Mouse (Mus musculus): ENCODE data around the gene Phlpp2. TPM values are rescaled to one million over a fixed set of nuclear protein-coding genes. Genes with fewer than 3 reads are reported as not detected.
A peak's percentile ranks its signal among the peaks of the same experiment; 100 is the strongest.

Gene Phlpp2
- polyA plus RNA-seq, 1 experiment from 2014 or later, result 1.5 TPM

GRCm38 (mm10) chr8:109982386-109983105, 114.2 kb downstream of the Phlpp2 start:
- Histone ChIP-seq H3K9ac (replicated peaks; ENCODE audit: low read depth) (no peak overlapping the region), H3K27me3 (replicated peaks; ENCODE audit: insufficient read depth, low read length) (no peaks in the 10 kb centered on the region), H3K27ac (ENCODE audit: low read length) (no peak overlapping the region), H3K4me2 (replicated peaks; ENCODE audit: low read depth, low read length) (no peak overlapping the region), H3K4me3 (ENCODE audit: low read depth, low read length) (no peak overlapping the region), H3K9me3 (ENCODE audit: low read length) (no peaks in the 10 kb centered on the region), H3K36me3 (ENCODE audit: insufficient read depth, low read length) (no peaks in the 10 kb centered on the region), H3K4me1 (ENCODE audit: insufficient read depth, low read depth, low read length) (no peaks in the 10 kb centered on the region)
- TF ChIP-seq CTCF (IDR thresholded peaks at IDR 0.05), result no peak
- no peak for TF ChIP-seq EP300 (IDR thresholded peaks at IDR 0.05)
- 73% methylated on average over 15 of the region's 15 CpGs for WGBS
- DNase-seq (ENCODE audit: low spot score) (no peak), ATAC-seq (no peak)

GRCm38 (mm10) chr8:109983944-109984343, 115.6 kb downstream of the Phlpp2 start:
- Histone ChIP-seq H3K9ac (replicated peaks; ENCODE audit: low read depth) (no peak overlapping the region), H3K4me1 (ENCODE audit: insufficient read depth, low read depth, low read length) (no peaks in the 10 kb centered on the region), H3K36me3 (ENCODE audit: insufficient read depth, low read length) (no peaks in the 10 kb centered on the region), H3K4me3 (ENCODE audit: low read depth, low read length) (no peak overlapping the region), H3K4me2 (replicated peaks; ENCODE audit: low read depth, low read length) (no peak overlapping the region), H3K27me3 (replicated peaks; ENCODE audit: insufficient read depth, low read length) (no peaks in the 10 kb centered on the region), H3K27ac (ENCODE audit: low read length) (no peak overlapping the region), H3K9me3 (ENCODE audit: low read length) (no peaks in the 10 kb centered on the region)
- no peak for TF ChIP-seq EP300 (IDR thresholded peaks at IDR 0.05)
- TF ChIP-seq CTCF (IDR thresholded peaks at IDR 0.05), result no peak
- 26% methylated on average over 5 of the region's 5 CpGs for WGBS
- no peak for DNase-seq (ENCODE audit: low spot score)
- ATAC-seq, result no peak

GRCm38 (mm10) chr8:109986384-109986783, 118.0 kb downstream of the Phlpp2 start:
- no peaks in the 10 kb centered on the region for H3K36me3 ChIP-seq (ENCODE audit: insufficient read depth, low read length)
- H3K4me2 ChIP-seq (replicated peaks; ENCODE audit: low read depth, low read length), result no peak overlapping the region
- H3K4me3 ChIP-seq (ENCODE audit: low read depth, low read length), result no peak overlapping the region
- no peaks in the 10 kb centered on the region for H3K4me1 ChIP-seq (ENCODE audit: insufficient read depth, low read depth, low read length)
- no peaks in the 10 kb centered on the region for H3K9me3 ChIP-seq (ENCODE audit: low read length)
- no peaks in the 10 kb centered on the region for H3K27me3 ChIP-seq (replicated peaks; ENCODE audit: insufficient read depth, low read length)
- no peak overlapping the region for H3K27ac ChIP-seq (ENCODE audit: low read length)
- no peak for DNase-seq (ENCODE audit: low spot score)
- no peak overlapping the region for H3K9ac ChIP-seq (replicated peaks; ENCODE audit: low read depth)
- TF ChIP-seq CTCF (IDR thresholded peaks at IDR 0.05), result no peak
- no peak for TF ChIP-seq EP300 (IDR thresholded peaks at IDR 0.05)
- ATAC-seq, result no peak
- WGBS, result 55% methylated on average over 7 of the region's 7 CpGs

- WGBS, result 50% methylated on average over 7 of the region's 7 CpGs
- no peaks in the 10 kb centered on the region for H3K36me3 ChIP-seq (ENCODE audit: insufficient read depth, low read length)
- H3K27ac ChIP-seq (ENCODE audit: low read length), result no peak overlapping the region
- H3K4me3 ChIP-seq (ENCODE audit: low read depth, low read length), result no peak overlapping the region
- TF ChIP-seq EP300 (IDR thresholded peaks at IDR 0.05) (no peak), CTCF (IDR thresholded peaks at IDR 0.05) (no peak)
- ATAC-seq (peak; percentile 49; the same call in 1 of the 2 replicates), DNase-seq (ENCODE audit: low spot score) (peak; percentile 17)
- H3K4me2 ChIP-seq (replicated peaks; ENCODE audit: low read depth, low read length), result no peak overlapping the region
- H3K27me3 ChIP-seq (replicated peaks; ENCODE audit: insufficient read depth, low read length), result no peaks in the 10 kb centered on the region
- H3K4me1 ChIP-seq (ENCODE audit: insufficient read depth, low read depth, low read length), result no peaks in the 10 kb centered on the region
- H3K9ac ChIP-seq (replicated peaks; ENCODE audit: low read depth), result no peak overlapping the region
- no peaks in the 10 kb centered on the region for H3K9me3 ChIP-seq (ENCODE audit: low read length)
Observed at GRCm38 (mm10) chr8:109987776-109988175, 119.4 kb downstream of the Phlpp2 start.

GRCm38 (mm10) chr8:109989151-109989550, 120.8 kb downstream of the Phlpp2 start:
- H3K4me2 ChIP-seq (replicated peaks; ENCODE audit: low read depth, low read length), result no peak overlapping the region
- DNase-seq (ENCODE audit: low spot score) (no peak), ATAC-seq (no peak)
- H3K27ac ChIP-seq (ENCODE audit: low read length), result no peak overlapping the region
- no peaks in the 10 kb centered on the region for H3K4me1 ChIP-seq (ENCODE audit: insufficient read depth, low read depth, low read length)
- no peaks in the 10 kb centered on the region for H3K27me3 ChIP-seq (replicated peaks; ENCODE audit: insufficient read depth, low read length)
- no peak overlapping the region for H3K4me3 ChIP-seq (ENCODE audit: low read depth, low read length)
- no peaks in the 10 kb centered on the region for H3K9me3 ChIP-seq (ENCODE audit: low read length)
- TF ChIP-seq EP300 (IDR thresholded peaks at IDR 0.05) (no peak), CTCF (IDR thresholded peaks at IDR 0.05) (0 out of 2 replicates have a peak, but pooled peaks have one; percentile 16)
- H3K9ac ChIP-seq (replicated peaks; ENCODE audit: low read depth), result no peak overlapping the region
- WGBS, result 87% methylated on average over 8 of the region's 8 CpGs
- no peaks in the 10 kb centered on the region for H3K36me3 ChIP-seq (ENCODE audit: insufficient read depth, low read length)

- DNase-seq (ENCODE audit: low spot score) (no peak), ATAC-seq (no peak)
- no peaks in the 10 kb centered on the region for H3K27me3 ChIP-seq (replicated peaks; ENCODE audit: insufficient read depth, low read length)
- H3K9ac ChIP-seq (replicated peaks; ENCODE audit: low read depth), result no peak within 1 kb of the TSS
- no peak within 1 kb of the TSS for H3K27ac ChIP-seq (ENCODE audit: low read length)
- TF ChIP-seq EP300 (IDR thresholded peaks at IDR 0.05), result no peak
- 77% methylated on average over 8 of the region's 8 CpGs for WGBS
- no peaks in the 10 kb centered on the region for H3K36me3 ChIP-seq (ENCODE audit: insufficient read depth, low read length)
- no peak within 1 kb of the TSS for H3K4me2 ChIP-seq (replicated peaks; ENCODE audit: low read depth, low read length)
- H3K9me3 ChIP-seq (ENCODE audit: low read length), result no peaks in the 10 kb centered on the region
- no peaks in the 10 kb centered on the region for H3K4me1 ChIP-seq (ENCODE audit: insufficient read depth, low read depth, low read length)
- no peak within 1 kb of the TSS for H3K4me3 ChIP-seq (ENCODE audit: low read depth, low read length)
Observed at GRCm38 (mm10) chr8:109990224-109990623, 121.9 kb downstream of the Phlpp2 start, which contains the start of gene Tat. Tat (plus strand) TSS chr8:109990437.
